Mouse (Mus musculus) megakaryocyte, embryonic 14.5 days (primary cell): Measurements from ENCODE around the gene Saa2.

Experiments
- FLI1 ChIP-seq: IDR thresholded peaks from 2 replicates; pipeline ENCODE4 v1.6.1; 2012; ENCODE audit warnings: low read length, inconsistent platforms, mixed read lengths
- GATA1 ChIP-seq: IDR thresholded peaks from 3 replicates; pipeline ENCODE4 v1.6.1; 2012; ENCODE audit warnings: mixed read lengths, low read length, inconsistent platforms, borderline replicate concordance

DNA sequence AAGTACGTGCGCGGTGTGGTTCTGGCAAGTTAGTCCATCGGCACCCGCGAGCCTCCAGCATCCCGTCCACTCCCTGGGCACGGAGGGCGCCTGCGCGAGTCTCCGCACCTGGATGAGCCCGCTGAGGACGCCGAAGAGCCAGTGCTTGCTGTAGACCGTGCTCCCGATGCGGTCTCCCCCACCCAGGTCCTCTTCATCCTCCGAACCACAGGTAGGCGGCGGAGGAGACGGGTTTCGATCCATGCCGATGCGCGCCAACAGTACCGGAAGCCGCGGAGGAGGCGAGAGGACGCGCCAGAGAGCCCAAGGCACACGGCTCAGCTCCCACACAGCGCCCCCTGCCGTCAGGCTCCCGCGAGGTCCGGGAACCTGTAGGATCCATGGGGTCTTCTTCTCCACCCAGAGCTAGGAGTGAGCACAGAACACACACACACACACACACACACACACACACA, 41.2 kb upstream of the Saa2 start, which contains the start of gene Saal1:
- TF ChIP-seq GATA1 (no peak), FLI1 (peak; percentile 38; the same call in 1 of the 2 replicates)
